ENCODE assay signal across 22 mouse cellular contexts in the genomic region with DNA sequence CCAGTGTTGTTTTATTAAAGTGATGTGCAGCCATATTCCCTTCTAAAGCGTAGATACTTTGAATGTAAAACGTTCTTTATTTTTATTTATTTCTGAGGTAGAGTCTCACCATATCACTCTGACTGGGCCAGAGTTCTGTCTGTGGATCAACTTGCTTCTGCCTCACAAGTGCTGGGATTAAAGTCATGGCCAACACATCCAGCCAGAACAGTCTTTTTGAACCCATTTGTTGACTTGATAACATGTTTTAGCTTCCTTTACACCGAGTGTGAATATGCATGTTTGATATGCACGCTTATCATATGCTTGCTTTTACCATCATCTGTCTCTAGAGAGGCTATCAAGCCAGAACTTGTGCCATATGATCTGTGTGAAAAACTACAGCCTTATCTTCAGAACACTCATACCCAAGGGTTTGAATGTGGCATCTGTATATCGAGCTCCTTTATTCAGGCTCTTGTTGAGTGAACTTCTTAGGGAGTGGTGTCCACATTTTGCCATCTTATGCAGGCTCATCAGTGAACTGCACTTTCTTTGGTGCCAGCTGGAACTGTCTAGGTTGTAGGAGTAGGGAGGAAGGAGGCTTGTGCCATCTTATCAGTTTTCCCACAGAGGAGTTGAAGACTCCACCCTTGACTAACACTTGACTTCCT. TPM values are rescaled to one million over a fixed set of nuclear protein-coding genes. Genes with fewer than 3 reads are reported as not detected.
A peak's percentile ranks its signal among the peaks of the same experiment; 100 is the strongest.
DNase-seq lines count a peak whose midpoint lies in the region; ATAC-seq and TF ChIP-seq lines count a peak whose summit lies in the region.
"Had no signal": no experiment of that assay in that cellular context is flagged by ENCODE, and none has a peak within 500 bp of the region (broad histone marks: within the 10 kb centered on the region; RNA-seq: fewer than 3 reads in every experiment).

No protein-coding gene starts in this region.

- no peaks in the 10 kb centered on the region for H3K27me3 ChIP-seq in heart, embryonic 13.5 days (replicated peaks)
- no peaks in the 10 kb centered on the region for H3K27me3 ChIP-seq in forebrain, embryonic 14.5 days (replicated peaks; ENCODE audit: control insufficient read depth, insufficient read depth, low read length)
- H3K27me3 ChIP-seq: embryonic facial prominence, embryonic 15.5 days; forebrain, embryonic 13.5 days; hindbrain, embryonic 15.5 days; neural tube, embryonic 12.5 days had no signal

- H3K4me3 ChIP-seq in heart, embryonic 13.5 days = no peak overlapping the region
- peak overlapping the region; percentile 32 for H3K4me3 ChIP-seq in bone marrow, adult 2 months (replicated peaks; ENCODE audit: control insufficient read depth, low read depth, low read length)
- no peak overlapping the region for H3K4me3 ChIP-seq in forebrain, embryonic 14.5 days (ENCODE audit: low read depth, low read length)
- H3K4me3 ChIP-seq: left cerebral cortex, adult 2 months; neural tube, embryonic 12.5 days had no signal

- no peaks in the 10 kb centered on the region for H3K9me3 ChIP-seq in heart, embryonic 13.5 days
- no peaks in the 10 kb centered on the region for H3K9me3 ChIP-seq in forebrain, embryonic 14.5 days (replicated peaks; ENCODE audit: control insufficient read depth, low read length)
- H3K9me3 ChIP-seq: embryonic facial prominence, embryonic 15.5 days; forebrain, embryonic 13.5 days; hindbrain, embryonic 15.5 days; neural tube, embryonic 12.5 days had no signal

- 0 out of 2 replicates have a peak overlapping the region, but pooled peaks have one; percentile 33 for H3K9ac ChIP-seq in heart, embryonic 13.5 days
- H3K9ac ChIP-seq in forebrain, embryonic 14.5 days (ENCODE audit: low read length) = no peak overlapping the region
- H3K9ac ChIP-seq: neural tube, embryonic 12.5 days had no signal

- peak overlapping the region; percentile 84 for H3K4me2 ChIP-seq in heart, embryonic 13.5 days
- H3K4me2 ChIP-seq in forebrain, embryonic 14.5 days (ENCODE audit: low read length) = no peak overlapping the region

- 84% methylated on average over 5 of the region's 5 CpGs for WGBS in heart, embryonic 13.5 days
- WGBS in bone marrow, adult 2 months = 66% methylated on average over 5 of the region's 5 CpGs
- WGBS in forebrain, embryonic 14.5 days = 96% methylated on average over 5 of the region's 5 CpGs

- H3K27ac ChIP-seq in heart, embryonic 13.5 days (replicated peaks) = no peak overlapping the region
- H3K27ac ChIP-seq in bone marrow, adult 2 months (ENCODE audit: control insufficient read depth, insufficient read depth, low read depth, low read length, poor library complexity) = peak overlapping the region; percentile 66; the same call in 1 of the 2 replicates
- H3K27ac ChIP-seq in forebrain, embryonic 14.5 days (ENCODE audit: low read depth, low read length) = no peak overlapping the region
- H3K27ac ChIP-seq: embryonic facial prominence, embryonic 15.5 days; forebrain, embryonic 13.5 days; hindbrain, embryonic 15.5 days; kidney, postnatal 0 days; left cerebral cortex, adult 2 months; neural tube, embryonic 12.5 days had no signal

- no peak for TF ChIP-seq POLR2A in bone marrow, adult 2 months (IDR thresholded peaks at IDR 0.05; ENCODE audit: borderline replicate concordance, control insufficient read depth, low read depth, low read length)

- peaks cover 47% of the 10 kb centered on the region for H3K36me3 ChIP-seq in heart, embryonic 13.5 days
- H3K36me3 ChIP-seq in forebrain, embryonic 14.5 days (ENCODE audit: control insufficient read depth, insufficient read depth, low read length) = peaks cover 28% of the 10 kb centered on the region

- no peak for DNase-seq in heart, adult 11 months
- DNase-seq in liver = peak; percentile 53
- DNase-seq in forebrain, embryonic 14.5 days (ENCODE audit: low spot score) = no peak
- no peak for DNase-seq in right cerebral cortex, postnatal 36 days (ENCODE audit: low spot score in 2 of 2)
- no peak for DNase-seq in gastrocnemius, postnatal 10 days
- DNase-seq: adrenal gland, postnatal 14 days; cerebellum, postnatal 10 days; embryo, embryonic 11 days; heart, adult 18-20 months; lung, embryonic 14.5 days; thymus, postnatal 14 days had no signal

- no peak for ATAC-seq in heart, embryonic 13.5 days (ENCODE audit: extremely low read depth, insufficient number of reproducible peaks, low FRiP score, low TSS enrichment)
- peak; percentile 62 for ATAC-seq in megakaryocyte progenitor cell, adult 5-6 weeks (replicated peaks; ENCODE audit: poor library complexity)
- no peak for ATAC-seq in forebrain, embryonic 14.5 days
- ATAC-seq: forebrain, embryonic 13.5 days; intestine, postnatal 0 days had no signal

- TF ChIP-seq CTCF in bone marrow, adult 2 months (IDR thresholded peaks at IDR 0.05; ENCODE audit: control insufficient read depth, insufficient read depth, low read length) = no peak

- H3K4me1 ChIP-seq in heart, embryonic 13.5 days = peaks cover 33% of the 10 kb centered on the region
- peaks cover 2% of the 10 kb centered on the region; the same call in 1 of the 2 replicates for H3K4me1 ChIP-seq in bone marrow, adult 2 months (ENCODE audit: control insufficient read depth, insufficient read depth, low read length)
- H3K4me1 ChIP-seq in forebrain, embryonic 14.5 days (ENCODE audit: control insufficient read depth, insufficient read depth, low read length) = peaks cover 16% of the 10 kb centered on the region

RNA-seq across cellular contexts. Expression of gene Gid8, which starts 2.2 kb away (rescaled TPM):
- polyA plus RNA-seq in heart, embryonic 13.5 days (2015; fragmentation: Nextera tagmentation; extraction: Ambion mirVana) = 43.8 and 50.4 TPM in 2 replicates
- polyA plus RNA-seq in bone marrow, adult 2 months (2011; ENCODE audit: insufficient read depth, insufficient read length, low replicate concordance, missing spikeins) = 79.0 and 81.5 TPM in 2 replicates
- total RNA-seq in megakaryocyte progenitor cell, adult 5-6 weeks (2015) = 59.6 and 70.9 TPM in 2 replicates
- 55.9 and 73.9 TPM in 2 replicates for total RNA-seq in megakaryocyte progenitor cell, adult 5-6 weeks (2017)
- 56.3 and 60.4 TPM in 2 replicates for polyA plus RNA-seq in forebrain, embryonic 14.5 days (2014; fragmentation: Nextera tagmentation; extraction: Ambion mirVana)
- 10 to 100 TPM; 50.4 to 51.6 TPM for total RNA-seq in gastrocnemius, postnatal 10 days (2021)

RNA-seq across cellular contexts. Expression of gene Dido1, which starts 2.4 kb away (rescaled TPM):
- 14.8 and 16.4 TPM in 2 replicates for polyA plus RNA-seq in heart, embryonic 13.5 days (2015; fragmentation: Nextera tagmentation; extraction: Ambion mirVana)
- polyA plus RNA-seq in bone marrow, adult 2 months (2011; ENCODE audit: insufficient read depth, insufficient read length, low replicate concordance, missing spikeins) = 15.5 and 36.0 TPM in 2 replicates
- total RNA-seq in megakaryocyte progenitor cell, adult 5-6 weeks (2015) = 33.0 and 37.4 TPM in 2 replicates
- 42.9 and 56.0 TPM in 2 replicates for total RNA-seq in megakaryocyte progenitor cell, adult 5-6 weeks (2017)
- polyA plus RNA-seq in forebrain, embryonic 14.5 days (2014; fragmentation: Nextera tagmentation; extraction: Ambion mirVana) = 21.0 and 30.8 TPM in 2 replicates
- 10 to 100 TPM; 21.4 to 32.2 TPM for total RNA-seq in gastrocnemius, postnatal 10 days (2021)

RNA-seq across cellular contexts. Expression of gene Slc17a9, which starts 12.9 kb away (rescaled TPM):
- polyA plus RNA-seq in heart, embryonic 13.5 days (2015; fragmentation: Nextera tagmentation; extraction: Ambion mirVana) = 0.65 and 1.1 TPM in 2 replicates
- 19.4 and 35.6 TPM in 2 replicates for polyA plus RNA-seq in bone marrow, adult 2 months (2011; ENCODE audit: insufficient read depth, insufficient read length, low replicate concordance, missing spikeins)
- total RNA-seq in megakaryocyte progenitor cell, adult 5-6 weeks (2015) = 16.6 and 17.4 TPM in 2 replicates
- total RNA-seq in megakaryocyte progenitor cell, adult 5-6 weeks (2017) = 8.0 and 8.4 TPM in 2 replicates
- polyA plus RNA-seq in forebrain, embryonic 14.5 days (2014; fragmentation: Nextera tagmentation; extraction: Ambion mirVana) = 0.25 TPM in 1 of 2 replicates, not detected in the other
- total RNA-seq in gastrocnemius, postnatal 10 days (2021) = 1 to 10 TPM in 1 of 2 experiments, under 1 TPM in 1; 0.52 to 1.8 TPM
- total RNA-seq: gastrocnemius, adult 18-20 months had no signal
